Mouse (Mus musculus) embryonic facial prominence, embryonic 13.5 days (tissue): ENCODE results near the gene Mesp2. TPM values are rescaled to one million over a fixed set of nuclear protein-coding genes. Genes with fewer than 3 reads are reported as not detected.
A peak's percentile ranks its signal among the peaks of the same experiment; 100 is the strongest.

ENCODE experiments used
- ATAC-seq: fragments of 200-750 bp; cut with Nextera tagmentation; 2 replicates; pipeline ENCODE4 v1.8.0; 2017; ENCODE audit warnings: low read depth; ENCODE audit not compliant: insufficient number of reproducible peaks, insufficient read depth, low FRiP score, low TSS enrichment
- H3K27ac ChIP-seq: fragments of 300-500 bp; sonication (generic); 2 replicates; pipeline ENCODE4 v1.5.1; 2015; ENCODE audit warnings: moderate library complexity, mild to moderate bottlenecking, inconsistent platforms
- H3K27me3 ChIP-seq: fragments of 300-500 bp; sonication (generic); 2 replicates; pipeline ENCODE4 v1.6.1; 2015; ENCODE audit warnings: mild to moderate bottlenecking, inconsistent platforms
- H3K36me3 ChIP-seq: fragments of 300-500 bp; sonication (generic); 2 replicates; pipeline ENCODE4 v1.6.1; 2015; ENCODE audit warnings: mild to moderate bottlenecking, inconsistent platforms
- H3K4me1 ChIP-seq: fragments of 300-500 bp; sonication (generic); 2 replicates; pipeline ENCODE4 v1.6.1; 2015; ENCODE audit warnings: inconsistent platforms
- H3K4me2 ChIP-seq: fragments of 300-500 bp; sonication (generic); 2 replicates; pipeline ENCODE4 v1.6.1; 2015; ENCODE audit warnings: moderate library complexity, mild to moderate bottlenecking, inconsistent platforms
- H3K4me3 ChIP-seq: fragments of 300-500 bp; sonication (generic); 2 replicates; pipeline ENCODE4 v1.5.1; 2015; ENCODE audit warnings: mild to moderate bottlenecking, inconsistent platforms
- H3K9ac ChIP-seq: fragments of 300-500 bp; sonication (generic); 2 replicates; pipeline ENCODE4 v1.6.1; 2015; ENCODE audit warnings: mild to moderate bottlenecking, inconsistent platforms
- H3K9me3 ChIP-seq: fragments of 300-500 bp; sonication (generic); 2 replicates; pipeline ENCODE4 v1.6.1; 2016; ENCODE audit warnings: inconsistent platforms
- WGBS: fragments of 180-500 bp; shearing (Covaris S2); methylation state at CpG from one replicate; pipeline ENCODE4 v1.1.7; 2015; ENCODE audit warnings: mixed read lengths; 5-methylcytosine and 5-hydroxymethylcytosine counted together
- polyA plus RNA-seq: library from polyadenylated mRNA; unstranded; fragments of >200 nt; fragmentation: Nextera tagmentation; extraction: Ambion mirVana; gene quantifications from 2 replicates; pipeline ENCODE4 v1.2.1, GENCODE M21; 2015

Mesp2 gene
- polyA plus RNA-seq = 0.10 and 0.56 TPM in 2 replicates

- no peaks in the 10 kb centered on the region for H3K9me3 ChIP-seq
- H3K36me3 ChIP-seq = no peaks in the 10 kb centered on the region
- no peak within 1 kb of the TSS for H3K27ac ChIP-seq
- H3K4me2 ChIP-seq = peak within 1 kb of the TSS; percentile 73
- peaks cover 10% of the 10 kb centered on the region for H3K4me1 ChIP-seq
- WGBS = 19% methylated on average over 67 of the region's 71 CpGs
- peak within 1 kb of the TSS; percentile 40 for H3K4me3 ChIP-seq
- H3K27me3 ChIP-seq = peaks cover 26% of the 10 kb centered on the region
- peak; percentile 34; the same call in 1 of the 2 replicates for ATAC-seq
- H3K9ac ChIP-seq = peak within 1 kb of the TSS; percentile 66
Measured at GRCm38 (mm10) chr7:79810611-79811506, at the start of gene Mesp2. TSS of gene Mesp2 (plus strand) at chr7:79810727.

DNA sequence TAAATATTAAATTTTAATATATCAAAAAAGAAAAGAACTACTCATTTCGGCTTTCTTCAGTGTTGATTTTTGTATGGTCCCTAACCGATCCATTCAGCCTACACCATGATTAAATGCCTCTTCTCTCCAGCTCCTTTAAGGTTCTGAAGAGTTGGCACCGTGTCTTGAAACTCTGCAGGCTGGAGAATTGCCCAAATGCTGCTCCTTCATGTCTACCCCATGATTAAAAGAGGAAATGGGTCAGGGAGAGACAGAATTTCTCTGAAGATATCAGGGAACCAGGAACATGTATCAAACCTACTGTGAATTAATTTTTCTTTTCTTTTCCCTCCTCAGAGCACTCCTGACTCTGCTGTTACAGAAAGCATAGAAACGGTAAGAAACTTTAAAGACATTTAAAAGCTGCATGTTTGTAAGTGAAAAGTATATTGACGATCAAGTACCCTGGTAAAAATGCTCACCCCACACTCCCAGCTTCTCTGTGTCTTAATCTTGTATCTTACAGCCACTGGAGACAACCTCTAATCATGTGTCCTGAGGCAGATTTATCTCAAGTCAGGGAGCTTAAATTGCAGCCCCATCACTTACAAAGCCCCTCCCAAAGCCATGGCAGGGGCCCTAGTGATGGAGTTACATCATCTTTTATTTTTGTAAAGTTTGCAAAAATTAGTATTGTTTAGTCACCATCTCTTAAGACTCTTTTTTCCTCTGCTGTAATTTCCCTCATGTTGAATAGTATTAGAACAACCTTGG, 49.2 kb upstream of the Mesp2 start:
- H3K4me3 ChIP-seq = no peak overlapping the region
- H3K4me1 ChIP-seq = no peaks in the 10 kb centered on the region
- H3K9me3 ChIP-seq = no peaks in the 10 kb centered on the region
- no peaks in the 10 kb centered on the region for H3K27me3 ChIP-seq
- no peak overlapping the region for H3K4me2 ChIP-seq
- no peak for ATAC-seq
- no peak overlapping the region for H3K27ac ChIP-seq
- H3K36me3 ChIP-seq = no peaks in the 10 kb centered on the region
- WGBS = 74% methylated on average over 5 of the region's 5 CpGs
- H3K9ac ChIP-seq = no peak overlapping the region

DNA sequence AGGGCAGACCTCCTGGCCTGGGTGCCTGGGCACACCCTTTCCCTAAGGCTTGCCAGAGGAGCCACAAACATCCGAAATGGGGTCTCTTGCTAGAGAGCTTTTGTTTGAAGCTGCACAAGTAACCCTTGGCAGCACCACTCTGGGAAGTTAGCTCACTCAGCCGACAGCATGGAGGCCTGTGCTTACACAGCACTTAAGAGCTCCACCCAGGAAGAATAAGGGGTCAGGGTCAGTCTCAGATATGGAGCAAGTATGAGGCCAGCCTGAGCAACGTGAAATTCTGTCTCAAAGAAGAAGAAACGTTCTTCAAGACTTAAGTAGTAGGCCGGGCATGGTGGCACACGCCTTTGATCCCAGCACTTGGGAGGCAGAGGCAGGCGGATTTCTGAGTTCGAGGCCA, 48.4 kb upstream of the Mesp2 start:
- 81% methylated on average over 8 of the region's 8 CpGs for WGBS
- ATAC-seq = no peak
- H3K36me3 ChIP-seq = no peaks in the 10 kb centered on the region

GRCm38 (mm10) chr7:79765991-79766390, 44.5 kb upstream of the Mesp2 start:
- no peaks in the 10 kb centered on the region for H3K27me3 ChIP-seq
- H3K4me1 ChIP-seq = no peaks in the 10 kb centered on the region
- H3K36me3 ChIP-seq = no peaks in the 10 kb centered on the region
- no peak overlapping the region for H3K4me2 ChIP-seq
- H3K9me3 ChIP-seq = no peaks in the 10 kb centered on the region
- WGBS = 45% methylated on average over 1 of the region's 1 CpGs
- no peak overlapping the region for H3K4me3 ChIP-seq
- ATAC-seq = no peak
- no peak overlapping the region for H3K9ac ChIP-seq
- H3K27ac ChIP-seq = no peak overlapping the region

More for the DNA sequence above, 48.4 kb upstream of the Mesp2 start:
- Histone ChIP-seq H3K4me1 (no peaks in the 10 kb centered on the region), H3K27ac (no peak overlapping the region), H3K9me3 (no peaks in the 10 kb centered on the region), H3K9ac (no peak overlapping the region), H3K4me2 (no peak overlapping the region), H3K27me3 (no peaks in the 10 kb centered on the region), H3K4me3 (no peak overlapping the region)

DNA sequence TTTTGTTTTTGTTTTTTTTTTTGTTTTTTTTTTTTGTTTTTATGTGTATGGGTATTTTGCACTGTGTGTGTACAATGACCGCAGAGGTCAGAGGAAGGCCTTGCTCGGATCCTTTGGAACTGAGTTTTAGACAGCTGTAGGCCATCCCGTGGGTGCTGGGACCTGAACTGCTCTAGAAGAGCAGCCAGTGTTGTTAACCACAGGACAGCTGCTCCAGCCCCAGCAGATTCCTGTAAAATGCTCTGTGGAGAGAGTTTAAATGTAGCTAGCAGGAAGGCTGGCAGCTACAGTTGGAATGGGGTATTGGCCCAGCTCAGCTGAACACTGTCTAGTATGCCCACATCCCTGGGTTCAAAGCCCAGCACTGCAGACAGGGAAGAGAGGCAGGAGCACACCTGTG, 40.9 kb upstream of the Mesp2 start:
- Histone ChIP-seq H3K4me2 (no peak overlapping the region), H3K27ac (no peak overlapping the region), H3K4me1 (no peaks in the 10 kb centered on the region), H3K9ac (no peak overlapping the region), H3K9me3 (no peaks in the 10 kb centered on the region), H3K27me3 (no peaks in the 10 kb centered on the region; the same call in 1 of the 2 replicates), H3K4me3 (no peak overlapping the region), H3K36me3 (no peaks in the 10 kb centered on the region)
- no peak for ATAC-seq
- WGBS = 81% methylated on average over 3 of the region's 3 CpGs

- WGBS = 47% methylated on average over 15 of the region's 15 CpGs
- Histone ChIP-seq H3K9ac (no peak overlapping the region), H3K9me3 (no peaks in the 10 kb centered on the region)
Measured at GRCm38 (mm10) chr7:79771561-79772512, 38.7 kb upstream of the Mesp2 start.

GRCm38 (mm10) chr7:79780647-79781626, 29.6 kb upstream of the Mesp2 start:
- Histone ChIP-seq H3K4me3 (peak overlapping the region; percentile 27), H3K36me3 (no peaks in the 10 kb centered on the region), H3K4me2 (peak overlapping the region; percentile 56), H3K27me3 (peaks cover 8% of the 10 kb centered on the region; the same call in 1 of the 2 replicates), H3K9me3 (no peaks in the 10 kb centered on the region), H3K4me1 (peaks cover 4% of the 10 kb centered on the region; the same call in 1 of the 2 replicates), H3K27ac (no peak overlapping the region), H3K9ac (peak overlapping the region; percentile 62; the same call in 1 of the 2 replicates)
- ATAC-seq = peak; percentile 35; the same call in 1 of the 2 replicates
- WGBS = 28% methylated on average over 16 of the region's 16 CpGs

More at GRCm38 (mm10) chr7:79771561-79772512, 38.7 kb upstream of the Mesp2 start:
- ATAC-seq = no peak
- Histone ChIP-seq H3K4me1 (no peaks in the 10 kb centered on the region), H3K4me2 (no peak overlapping the region), H3K27ac (no peak overlapping the region), H3K27me3 (peaks cover 3% of the 10 kb centered on the region; the same call in 1 of the 2 replicates), H3K36me3 (no peaks in the 10 kb centered on the region), H3K4me3 (no peak overlapping the region)

DNA sequence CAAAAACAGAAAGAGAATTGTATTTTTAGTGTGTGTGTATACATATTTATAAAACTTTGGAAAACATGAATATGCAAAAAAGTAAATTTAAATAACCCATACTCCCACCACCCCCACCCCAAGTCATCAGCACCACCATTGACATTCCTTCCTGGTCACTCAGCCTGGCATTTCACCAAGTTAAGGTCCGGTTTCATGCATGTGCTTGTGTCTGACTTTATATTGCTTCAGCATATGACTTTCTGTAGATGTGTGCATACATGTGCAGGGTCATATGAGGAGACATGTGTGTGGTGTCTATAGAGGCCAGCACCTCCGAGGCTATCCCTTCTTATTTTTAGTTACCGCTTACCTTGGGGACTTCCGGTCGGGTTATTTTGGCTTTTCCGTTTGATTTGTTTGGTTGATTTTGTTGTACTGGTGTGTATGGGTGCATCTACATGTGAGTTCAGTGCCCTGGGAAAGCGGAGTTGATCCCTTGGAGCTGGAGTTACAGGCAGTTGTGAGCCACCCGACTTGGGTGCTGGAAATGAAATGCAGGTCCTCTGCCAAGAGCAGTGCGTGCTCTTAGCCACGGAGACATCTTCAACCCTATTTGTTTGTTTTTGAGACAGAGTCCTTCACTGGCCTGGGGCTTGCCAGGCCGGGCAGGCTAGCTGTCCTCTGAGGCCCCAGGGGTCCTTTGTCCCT, 28.6 kb upstream of the Mesp2 start:
- Histone ChIP-seq H3K9me3 (no peaks in the 10 kb centered on the region), H3K4me1 (peaks cover 4% of the 10 kb centered on the region; the same call in 1 of the 2 replicates), H3K27ac (no peak overlapping the region), H3K27me3 (peaks cover 4% of the 10 kb centered on the region; the same call in 1 of the 2 replicates), H3K4me2 (no peak overlapping the region), H3K36me3 (no peaks in the 10 kb centered on the region), H3K9ac (no peak overlapping the region), H3K4me3 (no peak overlapping the region)
- WGBS = 72% methylated on average over 11 of the region's 11 CpGs
- no peak for ATAC-seq

DNA sequence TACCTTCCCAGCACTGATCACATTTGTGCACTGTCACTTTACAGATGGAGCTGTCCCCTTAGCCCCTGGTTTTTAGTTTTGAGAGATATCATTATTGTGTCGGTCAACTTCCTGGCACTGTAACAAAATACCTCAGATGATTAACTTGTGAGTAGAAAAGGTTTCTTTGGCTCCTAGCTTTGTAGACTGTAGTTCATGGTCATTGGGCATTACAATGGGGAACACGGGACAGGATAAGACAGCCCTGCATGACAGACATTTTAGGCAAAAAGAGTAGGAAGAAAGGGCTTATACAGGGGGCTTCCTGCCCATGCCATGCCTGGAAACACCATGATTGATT, 28.0 kb upstream of the Mesp2 start:
- Histone ChIP-seq H3K9ac (no peak overlapping the region), H3K27me3 (peaks cover 5% of the 10 kb centered on the region; the same call in 1 of the 2 replicates), H3K36me3 (no peaks in the 10 kb centered on the region), H3K9me3 (no peaks in the 10 kb centered on the region), H3K4me1 (peaks cover 4% of the 10 kb centered on the region; the same call in 1 of the 2 replicates), H3K4me2 (no peak overlapping the region), H3K27ac (no peak overlapping the region), H3K4me3 (no peak overlapping the region)
- no peak for ATAC-seq
- 78% methylated on average over 2 of the region's 2 CpGs for WGBS

- peak; percentile 63; the same call in 1 of the 2 replicates for ATAC-seq
Measured at GRCm38 (mm10) chr7:79786295-79786694, 24.2 kb upstream of the Mesp2 start.

More at GRCm38 (mm10) chr7:79786295-79786694, 24.2 kb upstream of the Mesp2 start:
- H3K4me1 ChIP-seq = no peaks in the 10 kb centered on the region
- no peaks in the 10 kb centered on the region for H3K9me3 ChIP-seq
- no peak overlapping the region for H3K27ac ChIP-seq
- H3K4me2 ChIP-seq = no peak overlapping the region
- no peak overlapping the region for H3K4me3 ChIP-seq
- peaks cover 17% of the 10 kb centered on the region for H3K27me3 ChIP-seq
- H3K36me3 ChIP-seq = no peaks in the 10 kb centered on the region
- WGBS = 18% methylated on average over 6 of the region's 6 CpGs
- H3K9ac ChIP-seq = no peak overlapping the region
